Mouse (Mus musculus) testis, adult 2 months (tissue): ENCODE measurements around the gene Stoml1.

Experiments
- CTCF ChIP-seq: fragments of 200-500 bp; IDR thresholded peaks from 2 replicates; pipeline ENCODE4 v1.5.1; 2012; ENCODE audit warnings: low read depth, mild to moderate bottlenecking, inconsistent platforms, low read length, moderate library complexity; ENCODE audit not compliant: control insufficient read depth, insufficient read depth, insufficient replicate concordance
- POLR2A ChIP-seq: fragments of 200-500 bp; IDR thresholded peaks from 2 replicates; pipeline ENCODE4 v1.6.1; 2012; ENCODE audit warnings: low read depth, mild to moderate bottlenecking, inconsistent platforms, low read length, moderate library complexity; ENCODE audit not compliant: control insufficient read depth

DNA sequence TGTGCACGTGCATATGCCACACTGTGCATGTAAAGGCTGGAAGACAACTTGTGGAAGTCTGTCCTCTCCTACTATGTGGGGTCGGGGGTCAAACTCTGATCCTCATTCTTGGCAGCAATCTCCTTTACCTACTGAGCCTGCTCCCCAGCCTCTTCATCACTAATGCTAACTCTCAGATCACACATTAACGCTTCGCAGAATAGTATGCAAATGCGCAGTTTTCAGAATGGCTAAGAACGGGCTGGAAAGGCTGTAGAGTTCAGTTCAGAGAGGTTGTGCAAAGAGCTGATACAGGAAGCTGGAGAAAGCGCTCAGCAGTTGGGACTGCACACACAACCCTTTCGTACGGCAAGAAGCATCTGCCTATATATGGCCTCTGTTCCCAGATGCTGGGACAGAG is 19.9 kb downstream of the Stoml1 start:
- TF ChIP-seq POLR2A, result no peak
- no peak for TF ChIP-seq CTCF
